Mouse (Mus musculus) G1E (cell line): ENCODE results near the gene Pln. TPM values are rescaled to one million over a fixed set of nuclear protein-coding genes. Genes with fewer than 3 reads are reported as not detected.

Experiments
- ATAC-seq: 2 replicates; pipeline ENCODE4 v1.8.0; 2016; ENCODE audit warnings: mild to moderate bottlenecking; ENCODE audit not compliant: insufficient number of reproducible peaks, poor library complexity, low FRiP score, severe bottlenecking; ENCODE audit errors: extremely low read depth
- DNase-seq: peaks from one replicate; pipeline ENCODE4 v3.0.0; 2012; ENCODE audit warnings: low spot score
- H3K27me3 ChIP-seq: 2 replicates; pipeline ENCODE4 v1.6.1; 2012; ENCODE audit warnings: mild to moderate bottlenecking, low read length, inconsistent platforms; ENCODE audit not compliant: insufficient read depth
- H3K36me3 ChIP-seq: replicated peaks from 2 replicates; pipeline ENCODE3; 2012; ENCODE audit warnings: mild to moderate bottlenecking, inconsistent platforms
- H3K4me1 ChIP-seq: 2 replicates; pipeline ENCODE4 v1.6.1; 2012; ENCODE audit warnings: low read depth, low read length, inconsistent platforms, mixed read lengths; ENCODE audit not compliant: insufficient read depth
- H3K4me3 ChIP-seq: 2 replicates; pipeline ENCODE4 v1.5.1; 2012; ENCODE audit warnings: low read depth, mild to moderate bottlenecking, inconsistent platforms, low read length, moderate library complexity, mixed read lengths
- H3K9me3 ChIP-seq: replicated peaks from 2 replicates; pipeline ENCODE4 v1.6.1; 2012; ENCODE audit warnings: inconsistent platforms
- CTCF ChIP-seq: IDR thresholded peaks from 2 replicates; pipeline ENCODE4 v1.5.1; 2012; ENCODE audit warnings: low read depth, low read length, inconsistent platforms, mixed read lengths
- GATA1 ChIP-seq: IDR thresholded peaks from 2 replicates; pipeline ENCODE4 v1.6.1; 2012; ENCODE audit warnings: borderline replicate concordance, low read length, inconsistent platforms, mixed read lengths
- GATA2 ChIP-seq: IDR thresholded peaks from 2 replicates; pipeline ENCODE4 v1.6.1; 2012; ENCODE audit warnings: low read depth, low read length, inconsistent platforms, borderline replicate concordance
- POLR2AphosphoS5 ChIP-seq: IDR thresholded peaks from 2 replicates; pipeline ENCODE4 v1.6.1; 2012; ENCODE audit warnings: low read depth, low read length, inconsistent platforms; ENCODE audit not compliant: insufficient replicate concordance
- TAL1 ChIP-seq: conservative IDR thresholded peaks from 2 replicates; pipeline ENCODE4 v1.6.1; 2012; ENCODE audit warnings: low read depth, low read length, inconsistent platforms, mixed read lengths
- polyA plus RNA-seq: library from polyadenylated mRNA; stranded (reverse); fragments of >175 nt; gene quantifications from 2 replicates; pipeline ENCODE4 v1.2.3, GENCODE M21; 2012
- total RNA-seq, 2 experiments: library from RNA; stranded (forward) in 1 of 2; stranded (reverse) in 1 of 2; fragments of 200-1000 nt in 1 of 2; fragments of >200 nt in 1 of 2; fragmentation: Nextera tagmentation in 1 of 2; gene quantifications; 2 replicates each; pipeline ENCODE4 v1.2.3; 2014 to 2017

Pln gene
- total and polyA plus RNA-seq, 3 experiments: not detected

DNA sequence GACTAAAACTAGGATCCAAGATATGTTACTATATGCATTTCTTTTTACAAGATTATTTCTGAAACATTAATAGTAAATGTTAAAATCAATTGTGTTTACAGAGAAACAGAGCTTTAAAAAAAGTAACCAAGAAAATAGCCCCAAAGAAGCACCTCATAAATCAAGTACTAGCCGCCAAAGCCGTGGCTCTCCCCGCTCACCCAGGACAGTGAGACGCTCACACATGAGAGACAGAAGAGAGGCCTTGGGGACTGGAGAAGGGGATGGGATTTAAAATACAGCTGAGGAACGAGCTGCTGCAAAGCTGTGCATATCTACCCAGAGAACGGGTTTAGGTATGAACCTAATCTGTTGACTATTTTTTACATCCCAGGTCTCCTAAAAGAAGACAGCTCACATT, 5.9 kb downstream of the Pln start:
- Histone ChIP-seq H3K4me3 (no peak overlapping the region), H3K9me3 (no peaks in the 10 kb centered on the region), H3K36me3 (no peaks in the 10 kb centered on the region), H3K27me3 (no peaks in the 10 kb centered on the region), H3K4me1 (no peaks in the 10 kb centered on the region)
- ATAC-seq (no peak), DNase-seq (no peak)
- TF ChIP-seq GATA2: no peak
- TF ChIP-seq GATA1: no peak
- no peak for TF ChIP-seq POLR2AphosphoS5
- TF ChIP-seq CTCF: no peak
- TF ChIP-seq TAL1: no peak

DNA sequence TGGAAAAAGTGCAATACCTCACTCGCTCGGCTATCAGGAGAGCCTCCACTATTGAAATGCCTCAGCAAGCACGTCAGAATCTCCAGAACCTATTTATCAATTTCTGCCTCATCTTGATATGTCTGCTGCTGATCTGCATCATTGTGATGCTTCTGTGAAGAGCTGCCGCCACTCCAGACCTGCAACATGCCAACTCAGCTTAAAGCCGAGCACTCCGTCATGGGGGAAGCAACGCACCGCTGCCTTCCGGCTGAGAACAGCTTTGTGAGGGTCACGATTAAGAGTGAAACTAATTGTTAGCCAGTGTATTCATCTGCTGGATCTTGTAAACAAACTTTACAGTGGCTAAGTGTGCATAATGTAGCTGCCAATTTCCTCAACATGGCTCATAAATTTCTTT, 6.4 kb downstream of the Pln start:
- H3K27me3 ChIP-seq: no peaks in the 10 kb centered on the region
- H3K4me3 ChIP-seq: no peak overlapping the region
- no peaks in the 10 kb centered on the region for H3K4me1 ChIP-seq
- no peaks in the 10 kb centered on the region for H3K9me3 ChIP-seq
- no peak for ATAC-seq
- no peaks in the 10 kb centered on the region for H3K36me3 ChIP-seq
- no peak for DNase-seq
- TF ChIP-seq GATA1 (no peak), GATA2 (no peak), CTCF (no peak), TAL1 (no peak), POLR2AphosphoS5 (no peak)

- Histone ChIP-seq H3K27me3 (no peaks in the 10 kb centered on the region), H3K4me3 (no peak overlapping the region), H3K36me3 (no peaks in the 10 kb centered on the region), H3K9me3 (no peaks in the 10 kb centered on the region), H3K4me1 (no peaks in the 10 kb centered on the region)
- TF ChIP-seq TAL1 (no peak), CTCF (no peak), POLR2AphosphoS5 (no peak), GATA2 (no peak), GATA1 (no peak)
- DNase-seq: no peak
- no peak for ATAC-seq
Observed at GRCm38 (mm10) chr10:53345508-53345907, 8.0 kb downstream of the Pln start.

GRCm38 (mm10) chr10:53346506-53346905, 9.0 kb downstream of the Pln start:
- Histone ChIP-seq H3K36me3 (no peaks in the 10 kb centered on the region), H3K27me3 (no peaks in the 10 kb centered on the region), H3K4me3 (no peak overlapping the region), H3K4me1 (no peaks in the 10 kb centered on the region), H3K9me3 (no peaks in the 10 kb centered on the region)
- DNase-seq (no peak), ATAC-seq (peak; percentile 34; the same call in 1 of the 2 replicates)
- TF ChIP-seq CTCF: peak; percentile 22; the same call in 1 of the 2 replicates
- no peak for TF ChIP-seq POLR2AphosphoS5
- TF ChIP-seq GATA2: no peak
- TF ChIP-seq TAL1: no peak
- no peak for TF ChIP-seq GATA1

GRCm38 (mm10) chr10:53346916-53347315, 9.4 kb downstream of the Pln start:
- DNase-seq (no peak), ATAC-seq (no peak)
- Histone ChIP-seq H3K9me3 (no peaks in the 10 kb centered on the region), H3K36me3 (no peaks in the 10 kb centered on the region), H3K4me1 (no peaks in the 10 kb centered on the region), H3K4me3 (no peak overlapping the region), H3K27me3 (no peaks in the 10 kb centered on the region)
- TF ChIP-seq POLR2AphosphoS5 (no peak), TAL1 (no peak)

GRCm38 (mm10) chr10:53347787-53348755, 10.6 kb downstream of the Pln start:
- H3K4me1 ChIP-seq: no peaks in the 10 kb centered on the region
- H3K36me3 ChIP-seq: no peaks in the 10 kb centered on the region
- H3K27me3 ChIP-seq: no peaks in the 10 kb centered on the region
- TF ChIP-seq CTCF (peak; percentile 7; the same call in 1 of the 2 replicates), GATA1 (no peak)
- no peak overlapping the region for H3K4me3 ChIP-seq
- no peaks in the 10 kb centered on the region for H3K9me3 ChIP-seq
- ATAC-seq (no peak), DNase-seq (no peak)
